Mouse (Mus musculus) layer of hippocampus, postnatal 14 days (tissue): ENCODE data around the gene Clec1a. TPM values are rescaled to one million over a fixed set of nuclear protein-coding genes. Genes with fewer than 3 reads are reported as not detected.

Experiments used
- DNase-seq, 2 experiments: peaks; one replicate each; pipeline ENCODE4 v3.0.0; 2021 to 2022; ENCODE audit warnings: low spot score in 2 of 2, mixed read lengths in 1 of 2
- total RNA-seq, 2 experiments: library from RNA; stranded (reverse); gene quantifications; 2 replicates each; pipeline ENCODE4 v1.2.3; 2021

Gene Clec1a
- total RNA-seq, 2 experiments from 2014 or later, result 2.4 to 3.0 TPM

GRCm38 (mm10) chr6:129407324-129407723 is 44.5 kb downstream of the Clec1a start:
- DNase-seq, result no peak

GRCm38 (mm10) chr6:129405999-129406398 is 45.8 kb downstream of the Clec1a start:
- no peak for DNase-seq

GRCm38 (mm10) chr6:129403391-129403790 is 48.4 kb downstream of the Clec1a start:
- DNase-seq, result no peak

- no peak for DNase-seq
These were observed 49.4 kb downstream of the Clec1a start for GRCm38 (mm10) chr6:129402404-129402803.

- DNase-seq, result no peak
These were observed 51.9 kb downstream of the Clec1a start for GRCm38 (mm10) chr6:129399945-129400344.

GRCm38 (mm10) chr6:129396997-129397396 is 54.8 kb downstream of the Clec1a start, which contains the start of gene Clec1b:
Gene Clec1b (plus strand): TSS chr6:129397297.
- no peak for DNase-seq

GRCm38 (mm10) chr6:129393732-129394131 is 58.1 kb downstream of the Clec1a start:
- DNase-seq, result no peak

- peak in 1 of 2 experiments; percentile 37 for DNase-seq
These were observed 58.6 kb downstream of the Clec1a start for GRCm38 (mm10) chr6:129393087-129393720.

GRCm38 (mm10) chr6:129385774-129386173 is 66.0 kb downstream of the Clec1a start, which contains the start of gene Clec12b:
Gene Clec12b (minus strand): TSS chr6:129385874.
- DNase-seq, result no peak

- no peak for DNase-seq
These were observed 66.8 kb downstream of the Clec1a start for GRCm38 (mm10) chr6:129385000-129385399.

GRCm38 (mm10) chr6:129383466-129383865 is 68.3 kb downstream of the Clec1a start:
- DNase-seq, result no peak

- no peak for DNase-seq
These were observed 70.1 kb downstream of the Clec1a start for GRCm38 (mm10) chr6:129381736-129382135.

GRCm38 (mm10) chr6:129380454-129380853 is 71.3 kb downstream of the Clec1a start:
- DNase-seq, result no peak

GRCm38 (mm10) chr6:129374937-129375471 is 76.8 kb downstream of the Clec1a start:
- no peak for DNase-seq

Other genes with a start within 250 kb of the Clec1a start
- not detected for gene Cd69, start 176.6 kb downstream of the Clec1a start, total RNA-seq
- not detected for gene 4922502D21Rik, start 120.2 kb downstream of the Clec1a start, total RNA-seq
- gene Clec12a, start 109.3 kb downstream of the Clec1a start, total RNA-seq, result not detected
- not detected for gene Clec12b, start 66.1 kb downstream of the Clec1a start, total RNA-seq
- under 1 TPM in 1 of 2 experiments, not detected in 1; 0.23 TPM for gene Clec1b, start 54.7 kb downstream of the Clec1a start, total RNA-seq
- gene Clec9a, start 43.1 kb downstream of the Clec1a start, total RNA-seq, result not detected
- not detected for gene Olr1, start 55.2 kb upstream of the Clec1a start, total RNA-seq
- not detected for gene Tmem52b, start 60.6 kb upstream of the Clec1a start, total RNA-seq
- gene Gabarapl1, start 81.2 kb upstream of the Clec1a start, total RNA-seq, result 100 to 1,000 TPM; 517 to 530 TPM
- gene Klre1, start 125.9 kb upstream of the Clec1a start, total RNA-seq, result not detected
- not detected for gene Klrd1, start 139.8 kb upstream of the Clec1a start, total RNA-seq
- gene Klrk1, start 171.9 kb upstream of the Clec1a start, total RNA-seq, result not detected
- gene Klrc3, start 191.3 kb upstream of the Clec1a start, total RNA-seq, result not detected
- not detected for gene Klrc2, start 208.7 kb upstream of the Clec1a start, total RNA-seq
- not detected for gene Klrc1, start 227.0 kb upstream of the Clec1a start, total RNA-seq